Mouse (Mus musculus): ENCODE results near the gene Vasn. TPM values are rescaled to one million over a fixed set of nuclear protein-coding genes. Genes with fewer than 3 reads are reported as not detected.

Vasn gene
- polyA plus RNA-seq, 1 experiment from 2014 or later, result 18.0 TPM

GRCm38 (mm10) chr16:4643670-4644419 is 4.1 kb downstream of the Vasn start:
- DNase-seq (ENCODE audit: low spot score) (peak; percentile 83), ATAC-seq (peak; percentile 22)
- H3K27ac ChIP-seq (ENCODE audit: low read length), result peak overlapping the region; percentile 85
- no peaks in the 10 kb centered on the region for H3K36me3 ChIP-seq (ENCODE audit: insufficient read depth, low read length)
- no peak overlapping the region for H3K4me3 ChIP-seq (ENCODE audit: low read depth, low read length)
- H3K4me2 ChIP-seq (replicated peaks; ENCODE audit: low read depth, low read length), result no peak overlapping the region; the same call in 1 of the 2 replicates
- no peaks in the 10 kb centered on the region for H3K9me3 ChIP-seq (ENCODE audit: low read length)
- no peak for TF ChIP-seq CTCF (IDR thresholded peaks at IDR 0.05)
- no peak for TF ChIP-seq EP300 (IDR thresholded peaks at IDR 0.05)
- peaks cover 48% of the 10 kb centered on the region for H3K4me1 ChIP-seq (ENCODE audit: insufficient read depth, low read depth, low read length)
- H3K9ac ChIP-seq (replicated peaks; ENCODE audit: low read depth), result no peak overlapping the region
- no peaks in the 10 kb centered on the region for H3K27me3 ChIP-seq (replicated peaks; ENCODE audit: insufficient read depth, low read length)
- 21% methylated on average over 11 of the region's 11 CpGs for WGBS

- Histone ChIP-seq H3K36me3 (ENCODE audit: insufficient read depth, low read length) (no peaks in the 10 kb centered on the region), H3K27ac (ENCODE audit: low read length) (no peak overlapping the region), H3K9ac (replicated peaks; ENCODE audit: low read depth) (no peak overlapping the region), H3K27me3 (replicated peaks; ENCODE audit: insufficient read depth, low read length) (no peaks in the 10 kb centered on the region), H3K4me1 (ENCODE audit: insufficient read depth, low read depth, low read length) (peaks cover 45% of the 10 kb centered on the region), H3K4me3 (ENCODE audit: low read depth, low read length) (no peak overlapping the region), H3K4me2 (replicated peaks; ENCODE audit: low read depth, low read length) (no peak overlapping the region), H3K9me3 (ENCODE audit: low read length) (no peaks in the 10 kb centered on the region)
- WGBS, result 71% methylated on average over 4 of the region's 4 CpGs
- DNase-seq (ENCODE audit: low spot score), result no peak
- ATAC-seq, result no peak
- TF ChIP-seq EP300 (IDR thresholded peaks at IDR 0.05) (no peak), CTCF (IDR thresholded peaks at IDR 0.05) (no peak)
Observed at GRCm38 (mm10) chr16:4645867-4646266, 6.1 kb downstream of the Vasn start.

GRCm38 (mm10) chr16:4646831-4647230 is 7.1 kb downstream of the Vasn start:
- Histone ChIP-seq H3K27me3 (replicated peaks; ENCODE audit: insufficient read depth, low read length) (no peaks in the 10 kb centered on the region), H3K9ac (replicated peaks; ENCODE audit: low read depth) (no peak overlapping the region), H3K36me3 (ENCODE audit: insufficient read depth, low read length) (no peaks in the 10 kb centered on the region), H3K4me2 (replicated peaks; ENCODE audit: low read depth, low read length) (no peak overlapping the region), H3K4me1 (ENCODE audit: insufficient read depth, low read depth, low read length) (peaks cover 38% of the 10 kb centered on the region), H3K9me3 (ENCODE audit: low read length) (no peaks in the 10 kb centered on the region), H3K27ac (ENCODE audit: low read length) (no peak overlapping the region), H3K4me3 (ENCODE audit: low read depth, low read length) (no peak overlapping the region)
- 43% methylated on average over 4 of the region's 4 CpGs for WGBS
- no peak for ATAC-seq
- no peak for DNase-seq (ENCODE audit: low spot score)
- no peak for TF ChIP-seq CTCF (IDR thresholded peaks at IDR 0.05)
- TF ChIP-seq EP300 (IDR thresholded peaks at IDR 0.05), result no peak

- Histone ChIP-seq H3K27me3 (replicated peaks; ENCODE audit: insufficient read depth, low read length) (no peaks in the 10 kb centered on the region), H3K4me3 (ENCODE audit: low read depth, low read length) (no peak overlapping the region), H3K27ac (ENCODE audit: low read length) (peak overlapping the region; percentile 11; the same call in 1 of the 2 replicates), H3K9me3 (ENCODE audit: low read length) (no peaks in the 10 kb centered on the region), H3K36me3 (ENCODE audit: insufficient read depth, low read length) (no peaks in the 10 kb centered on the region), H3K9ac (replicated peaks; ENCODE audit: low read depth) (no peak overlapping the region), H3K4me1 (ENCODE audit: insufficient read depth, low read depth, low read length) (peaks cover 34% of the 10 kb centered on the region), H3K4me2 (replicated peaks; ENCODE audit: low read depth, low read length) (no peak overlapping the region)
- no peak for TF ChIP-seq CTCF (IDR thresholded peaks at IDR 0.05)
- TF ChIP-seq EP300 (IDR thresholded peaks at IDR 0.05), result no peak
- ATAC-seq (peak; percentile 16; the same call in 1 of the 2 replicates), DNase-seq (ENCODE audit: low spot score) (peak; percentile 68)
- 45% methylated on average over 13 of the region's 13 CpGs for WGBS
Observed at GRCm38 (mm10) chr16:4647651-4648141, 8.0 kb downstream of the Vasn start.

- no peaks in the 10 kb centered on the region for H3K36me3 ChIP-seq (ENCODE audit: insufficient read depth, low read length)
- H3K4me2 ChIP-seq (replicated peaks; ENCODE audit: low read depth, low read length), result no peak overlapping the region
- no peak overlapping the region for H3K27ac ChIP-seq (ENCODE audit: low read length)
- no peaks in the 10 kb centered on the region for H3K9me3 ChIP-seq (ENCODE audit: low read length)
- H3K9ac ChIP-seq (replicated peaks; ENCODE audit: low read depth), result no peak overlapping the region
- no peak overlapping the region for H3K4me3 ChIP-seq (ENCODE audit: low read depth, low read length)
- DNase-seq (ENCODE audit: low spot score) (no peak), ATAC-seq (no peak)
- H3K27me3 ChIP-seq (replicated peaks; ENCODE audit: insufficient read depth, low read length), result no peaks in the 10 kb centered on the region
- no peak for TF ChIP-seq EP300 (IDR thresholded peaks at IDR 0.05)
- no peak for TF ChIP-seq CTCF (IDR thresholded peaks at IDR 0.05)
- WGBS, result 86% methylated on average over 28 of the region's 28 CpGs
- H3K4me1 ChIP-seq (ENCODE audit: insufficient read depth, low read depth, low read length), result peaks cover 26% of the 10 kb centered on the region
Observed at GRCm38 (mm10) chr16:4648416-4649023, 8.8 kb downstream of the Vasn start.

GRCm38 (mm10) chr16:4649211-4649610 is 9.5 kb downstream of the Vasn start:
- no peak overlapping the region for H3K27ac ChIP-seq (ENCODE audit: low read length)
- no peaks in the 10 kb centered on the region for H3K27me3 ChIP-seq (replicated peaks; ENCODE audit: insufficient read depth, low read length)
- TF ChIP-seq EP300 (IDR thresholded peaks at IDR 0.05) (no peak), CTCF (IDR thresholded peaks at IDR 0.05) (no peak)
- no peaks in the 10 kb centered on the region for H3K9me3 ChIP-seq (ENCODE audit: low read length)
- no peak overlapping the region for H3K4me3 ChIP-seq (ENCODE audit: low read depth, low read length)
- no peak for ATAC-seq
- no peak for DNase-seq (ENCODE audit: low spot score)
- peaks cover 20% of the 10 kb centered on the region for H3K4me1 ChIP-seq (ENCODE audit: insufficient read depth, low read depth, low read length)
- no peak overlapping the region for H3K4me2 ChIP-seq (replicated peaks; ENCODE audit: low read depth, low read length)
- no peaks in the 10 kb centered on the region for H3K36me3 ChIP-seq (ENCODE audit: insufficient read depth, low read length)
- H3K9ac ChIP-seq (replicated peaks; ENCODE audit: low read depth), result no peak overlapping the region
- 85% methylated on average over 5 of the region's 5 CpGs for WGBS
